Mouse (Mus musculus): ENCODE measurements around the gene Vmn2r83.
"Not testable (repeated sequence)": the region's sequence is repeated elsewhere in the genome, so short reads cannot be mapped to it uniquely, and the experiment has no call there.

Gene Vmn2r83

GRCm38 (mm10) chr10:79468431-79468830 is at the start of gene Vmn2r83:
Vmn2r83 (plus strand) TSS chr10:79468731.
- DNase-seq (ENCODE audit: low spot score in 2 of 2), result no peak

GRCm38 (mm10) chr10:79435141-79435820 is 33.2 kb upstream of the Vmn2r83 start:
- not testable (repeated sequence) for DNase-seq (ENCODE audit: low spot score in 2 of 2)

GRCm38 (mm10) chr10:79495886-79496285 is 27.4 kb downstream of the Vmn2r83 start:
- DNase-seq (ENCODE audit: low spot score in 2 of 2), result no peak

- DNase-seq (ENCODE audit: low spot score in 2 of 2), result no peak
These were observed 28.3 kb downstream of the Vmn2r83 start for GRCm38 (mm10) chr10:79496701-79497288.

GRCm38 (mm10) chr10:79502830-79503644 is 34.5 kb downstream of the Vmn2r83 start:
- no peak for DNase-seq (ENCODE audit: low spot score in 2 of 2)

- no peak for DNase-seq (ENCODE audit: low spot score in 2 of 2)
These were observed 38.2 kb downstream of the Vmn2r83 start for GRCm38 (mm10) chr10:79506709-79507108.

GRCm38 (mm10) chr10:79524433-79524832 is 55.9 kb downstream of the Vmn2r83 start:
- DNase-seq (ENCODE audit: low spot score in 2 of 2), result peak in 1 of 2 experiments; percentile 1

GRCm38 (mm10) chr10:79525456-79526325 is 57.2 kb downstream of the Vmn2r83 start:
- peak in 1 of 2 experiments; percentile 45 for DNase-seq (ENCODE audit: low spot score in 2 of 2)

- DNase-seq (ENCODE audit: low spot score in 2 of 2), result peak in 1 of 2 experiments; percentile 53
These were observed 58.3 kb downstream of the Vmn2r83 start for GRCm38 (mm10) chr10:79526661-79527452.

- DNase-seq (ENCODE audit: low spot score in 2 of 2), result peak in 1 of 2 experiments; percentile 55
These were observed 58.9 kb downstream of the Vmn2r83 start for GRCm38 (mm10) chr10:79527453-79527845.

GRCm38 (mm10) chr10:79528081-79528480 is 59.5 kb downstream of the Vmn2r83 start:
- DNase-seq (ENCODE audit: low spot score in 2 of 2), result peak in 1 of 2 experiments; percentile 40

GRCm38 (mm10) chr10:79530241-79530640 is 61.7 kb downstream of the Vmn2r83 start:
- DNase-seq (ENCODE audit: low spot score in 2 of 2), result peak; percentile 16 to 47

GRCm38 (mm10) chr10:79530721-79531120 is 62.2 kb downstream of the Vmn2r83 start:
- DNase-seq (ENCODE audit: low spot score in 2 of 2), result peak in 1 of 2 experiments; percentile 57

- peak; percentile 13 to 41 for DNase-seq (ENCODE audit: low spot score in 2 of 2)
These were observed 63.1 kb downstream of the Vmn2r83 start for GRCm38 (mm10) chr10:79531593-79531992.

- DNase-seq (ENCODE audit: low spot score in 2 of 2), result peak; percentile 15 to 50
These were observed 64.1 kb downstream of the Vmn2r83 start for GRCm38 (mm10) chr10:79532678-79533077.

- DNase-seq (ENCODE audit: low spot score in 2 of 2), result peak; percentile 63 to 83
These were observed 64.8 kb downstream of the Vmn2r83 start, which contains the start of gene Plpp2 for GRCm38 (mm10) chr10:79533126-79533911. Plpp2 (minus strand) TSS chr10:79533796.

GRCm38 (mm10) chr10:79534426-79534825 is 65.9 kb downstream of the Vmn2r83 start:
- peak; percentile 14 to 56 for DNase-seq (ENCODE audit: low spot score in 2 of 2)

GRCm38 (mm10) chr10:79535431-79535830 is 66.9 kb downstream of the Vmn2r83 start:
- DNase-seq (ENCODE audit: low spot score in 2 of 2), result peak in 1 of 2 experiments; percentile 20

GRCm38 (mm10) chr10:79536461-79537080 is 68.0 kb downstream of the Vmn2r83 start:
- peak in 1 of 2 experiments; percentile 52 for DNase-seq (ENCODE audit: low spot score in 2 of 2)

All from urinary bladder, postnatal 4 days (tissue).